11 mouse cellular contexts compared by ENCODE assay signal in genomic region chr2:93377797-93378196, GRCm38 (mm10). TPM values are rescaled to one million over a fixed set of nuclear protein-coding genes. Genes with fewer than 3 reads are reported as not detected.
A peak's percentile ranks its signal among the peaks of the same experiment; 100 is the strongest.
DNase-seq lines count a peak whose midpoint lies in the region; ATAC-seq and TF ChIP-seq lines count a peak whose summit lies in the region.
"Had no signal": no experiment of that assay in that cellular context is flagged by ENCODE, and none has a peak within 500 bp of the region (broad histone marks: within the 10 kb centered on the region; RNA-seq: fewer than 3 reads in every experiment).

No protein-coding gene starts in this region.

- 62% methylated on average over 15 of the region's 15 CpGs for WGBS in forebrain, embryonic 14.5 days
- WGBS in forebrain, embryonic 11.5 days = 72% methylated on average over 15 of the region's 15 CpGs
- WGBS in embryonic facial prominence, embryonic 13.5 days = 35% methylated on average over 15 of the region's 15 CpGs

- H3K9ac ChIP-seq in forebrain, embryonic 14.5 days (ENCODE audit: low read length) = no peak overlapping the region
- no peak overlapping the region for H3K9ac ChIP-seq in forebrain, embryonic 11.5 days (ENCODE audit: low read length)
- H3K9ac ChIP-seq in embryonic facial prominence, embryonic 13.5 days = no peak overlapping the region

- H3K27me3 ChIP-seq in forebrain, embryonic 14.5 days (replicated peaks; ENCODE audit: control insufficient read depth, insufficient read depth, low read length) = no peaks in the 10 kb centered on the region
- no peaks in the 10 kb centered on the region for H3K27me3 ChIP-seq in forebrain, embryonic 11.5 days (ENCODE audit: control insufficient read depth, insufficient read depth, low read length)
- no peaks in the 10 kb centered on the region for H3K27me3 ChIP-seq in embryonic facial prominence, embryonic 13.5 days

- TF ChIP-seq POLR2A in brain, embryonic 14.5 days (IDR thresholded peaks at IDR 0.05; ENCODE audit: borderline replicate concordance, extremely low read depth, insufficient read depth, insufficient read length, poor library complexity, severe bottlenecking) = no peak

- peak; percentile 42; the same call in 1 of the 2 replicates for ATAC-seq in forebrain, embryonic 14.5 days
- ATAC-seq in forebrain, embryonic 11.5 days (replicated peaks; ENCODE audit: low FRiP score) = no peak
- ATAC-seq in embryonic facial prominence, embryonic 13.5 days (ENCODE audit: insufficient number of reproducible peaks, insufficient read depth, low FRiP score, low TSS enrichment, low read depth) = no peak
- ATAC-seq: inflammation-experienced regulatory T-cells, adult 6 months had no signal

- H3K4me3 ChIP-seq in forebrain, embryonic 14.5 days (ENCODE audit: low read depth, low read length) = no peak overlapping the region
- no peak overlapping the region for H3K4me3 ChIP-seq in forebrain, embryonic 11.5 days (ENCODE audit: low read depth, low read length)
- no peak overlapping the region for H3K4me3 ChIP-seq in embryonic facial prominence, embryonic 13.5 days

- H3K27ac ChIP-seq in forebrain, embryonic 14.5 days (ENCODE audit: low read depth, low read length) = peak overlapping the region; percentile 21; the same call in 1 of the 2 replicates
- H3K27ac ChIP-seq in forebrain, embryonic 11.5 days (ENCODE audit: low read depth, low read length) = no peak overlapping the region
- H3K27ac ChIP-seq in embryonic facial prominence, embryonic 13.5 days = 0 out of 2 replicates have a peak overlapping the region, but pooled peaks have one; percentile 35

- no peaks in the 10 kb centered on the region for H3K9me3 ChIP-seq in forebrain, embryonic 14.5 days (replicated peaks; ENCODE audit: control insufficient read depth, low read length)
- no peaks in the 10 kb centered on the region for H3K9me3 ChIP-seq in forebrain, embryonic 11.5 days (ENCODE audit: control insufficient read depth, low read length)
- 0 out of 2 replicates have a peak, but pooled peaks cover 3% of the 10 kb centered on the region for H3K9me3 ChIP-seq in embryonic facial prominence, embryonic 13.5 days

- DNase-seq in forebrain, embryonic 14.5 days (ENCODE audit: low spot score) = peak; percentile 56
- DNase-seq in forebrain, embryonic 11.5 days (ENCODE audit: low spot score) = no peak
- DNase-seq in layer of hippocampus, adult 11-12 months (ENCODE audit: low spot score) = peak; percentile 15
- no peak for DNase-seq in layer of hippocampus, adult 9-10 months (ENCODE audit: low spot score)
- DNase-seq in brain, embryonic 14.5 days (ENCODE audit: low read depth) = peak; percentile 74
- no peak for DNase-seq in urinary bladder, postnatal 36 days (ENCODE audit: low spot score in 2 of 2)
- DNase-seq in spleen, adult 18-20 months = no peak
- DNase-seq: lung, adult 18-20 months; retina, postnatal 1 day had no signal

- no peak overlapping the region for H3K4me2 ChIP-seq in forebrain, embryonic 14.5 days (ENCODE audit: low read length)
- H3K4me2 ChIP-seq in forebrain, embryonic 11.5 days (ENCODE audit: low read depth, low read length, severe bottlenecking) = no peak overlapping the region
- H3K4me2 ChIP-seq in embryonic facial prominence, embryonic 13.5 days = peak overlapping the region; percentile 5; the same call in 1 of the 2 replicates

- peaks cover 8% of the 10 kb centered on the region; the same call in 1 of the 2 replicates for H3K4me1 ChIP-seq in forebrain, embryonic 14.5 days (ENCODE audit: control insufficient read depth, insufficient read depth, low read length)
- H3K4me1 ChIP-seq in forebrain, embryonic 11.5 days (replicated peaks; ENCODE audit: control insufficient read depth, insufficient read depth, low read length) = no peaks in the 10 kb centered on the region
- peaks cover 13% of the 10 kb centered on the region; the same call in 1 of the 2 replicates for H3K4me1 ChIP-seq in embryonic facial prominence, embryonic 13.5 days

- no peak for TF ChIP-seq CTCF in brain, embryonic 14.5 days (IDR thresholded peaks at IDR 0.05; ENCODE audit: borderline replicate concordance, extremely low read depth, insufficient read depth, insufficient read length)

- H3K36me3 ChIP-seq in forebrain, embryonic 14.5 days (ENCODE audit: control insufficient read depth, insufficient read depth, low read length) = no peaks in the 10 kb centered on the region
- H3K36me3 ChIP-seq in forebrain, embryonic 11.5 days (ENCODE audit: control insufficient read depth, insufficient read depth, low read length) = no peaks in the 10 kb centered on the region
- H3K36me3 ChIP-seq in embryonic facial prominence, embryonic 13.5 days = no peaks in the 10 kb centered on the region

RNA-seq across cellular contexts. Expression of gene Tspan18, which starts 43.5 kb away (rescaled TPM):
- polyA plus RNA-seq in forebrain, embryonic 14.5 days (2014; fragmentation: Nextera tagmentation; extraction: Ambion mirVana) = 15.6 and 17.3 TPM in 2 replicates
- 54.1 and 56.4 TPM in 2 replicates for polyA plus RNA-seq in forebrain, embryonic 11.5 days (2014; fragmentation: Nextera tagmentation; extraction: Ambion mirVana)
- polyA plus RNA-seq in brain, embryonic 14.5 days (2012; rRNA removed) = 25.3 and 43.9 TPM in 2 replicates
- 17.7 and 20.8 TPM in 2 replicates for polyA plus RNA-seq in embryonic facial prominence, embryonic 13.5 days (2015; fragmentation: Nextera tagmentation; extraction: Ambion mirVana)
- polyA plus RNA-seq: inflammation-experienced regulatory T-cells, adult 6 months had no signal

Comparison
In these comparisons a context has a peak if more than half of its experiments do, and no peak if none do; other contexts are left out.
1. DNase-seq: peak in forebrain, embryonic 14.5 days (single experiment), layer of hippocampus, adult 11-12 months (single experiment) and brain, embryonic 14.5 days (single experiment); none in forebrain, embryonic 11.5 days (single experiment), layer of hippocampus, adult 9-10 months (single experiment), urinary bladder, postnatal 36 days (0 of 2) and spleen, adult 18-20 months (0 of 2).